ENCODE assay signal across 9 mouse cellular contexts in genomic region chr6:87621281-87621680, GRCm38 (mm10). TPM values are rescaled to one million over a fixed set of nuclear protein-coding genes. Genes with fewer than 3 reads are reported as not detected.
DNase-seq lines count a peak whose midpoint lies in the region; ATAC-seq and TF ChIP-seq lines count a peak whose summit lies in the region.
"Had no signal": no experiment of that assay in that cellular context is flagged by ENCODE, and none has a peak within 500 bp of the region (broad histone marks: within the 10 kb centered on the region; RNA-seq: fewer than 3 reads in every experiment).

No protein-coding gene starts in this region.

- 5% methylated on average over 3 of the region's 3 CpGs for WGBS in lung, postnatal 0 days

- H3K9ac ChIP-seq in lung, postnatal 0 days (replicated peaks; ENCODE audit: low read depth) = no peak overlapping the region
- H3K9ac ChIP-seq: neural tube, embryonic 12.5 days had no signal

- peak overlapping the region; percentile 43; the same call in 1 of the 2 replicates for H3K27ac ChIP-seq in lung, postnatal 0 days (ENCODE audit: low read length)
- H3K27ac ChIP-seq: neural tube, embryonic 12.5 days had no signal

- H3K9me3 ChIP-seq in lung, postnatal 0 days (ENCODE audit: low read length) = no peaks in the 10 kb centered on the region
- H3K9me3 ChIP-seq: neural tube, embryonic 12.5 days had no signal

- peaks cover 13% of the 10 kb centered on the region; the same call in 1 of the 2 replicates for H3K4me1 ChIP-seq in lung, postnatal 0 days (ENCODE audit: insufficient read depth, low read depth, low read length)

- intact Hi-C loops in heart, postnatal 14 days (cut with DNase I) = no loop called here

- peak; percentile 87 for ATAC-seq in lung, postnatal 0 days

- no peaks in the 10 kb centered on the region for H3K27me3 ChIP-seq in lung, postnatal 0 days (replicated peaks; ENCODE audit: insufficient read depth, low read length)
- H3K27me3 ChIP-seq: neural tube, embryonic 12.5 days had no signal

- no peak for TF ChIP-seq CTCF in lung, postnatal 0 days (IDR thresholded peaks at IDR 0.05)

- DNase-seq in retina, postnatal 1 day = peak; percentile 22
- no peak for DNase-seq in retina, embryonic 14.5 days (ENCODE audit: low spot score)
- peak; percentile 38 to 58 for DNase-seq in cerebellum, postnatal 25 days
- DNase-seq in heart, postnatal 14 days = peak; percentile 21 to 47
- peak; percentile 78 for DNase-seq in lung, postnatal 0 days (ENCODE audit: low spot score)
- no peak for DNase-seq in thymus, postnatal 14 days
- no peak for DNase-seq in embryo, embryonic 10.5 days (ENCODE audit: low spot score)
- DNase-seq in thymus, postnatal 10 days (ENCODE audit: low spot score in 2 of 2) = no peak

- H3K4me2 ChIP-seq in lung, postnatal 0 days (replicated peaks; ENCODE audit: low read depth, low read length) = no peak overlapping the region
- H3K4me2 ChIP-seq: neural tube, embryonic 12.5 days had no signal

- H3K4me3 ChIP-seq in lung, postnatal 0 days (ENCODE audit: low read depth, low read length) = no peak overlapping the region
- H3K4me3 ChIP-seq: neural tube, embryonic 12.5 days had no signal

- no peaks in the 10 kb centered on the region for H3K36me3 ChIP-seq in lung, postnatal 0 days (ENCODE audit: insufficient read depth, low read length)
- H3K36me3 ChIP-seq: neural tube, embryonic 12.5 days had no signal

- peak; percentile 43; the same call in 1 of the 2 replicates for TF ChIP-seq EP300 in lung, postnatal 0 days (IDR thresholded peaks at IDR 0.05)

RNA-seq across cellular contexts. Expression of gene Prokr1, which starts 30.7 kb away (rescaled TPM):
- under 1 TPM; 0.50 to 0.63 TPM for total RNA-seq in heart, postnatal 14 days (2021)
- polyA plus RNA-seq in lung, postnatal 0 days (2015; fragmentation: Nextera tagmentation; extraction: Ambion mirVana) = 0.41 and 0.52 TPM in 2 replicates

RNA-seq across cellular contexts. Expression of gene Aplf, which starts 50.7 kb away (rescaled TPM):
- total RNA-seq in heart, postnatal 14 days (2021) = 1 to 10 TPM; 2.4 to 2.6 TPM
- polyA plus RNA-seq in lung, postnatal 0 days (2015; fragmentation: Nextera tagmentation; extraction: Ambion mirVana) = 8.7 and 10.0 TPM in 2 replicates

Comparison
In these comparisons a context has a peak if more than half of its experiments do, and no peak if none do; other contexts are left out.
1. DNase-seq: peak in retina, postnatal 1 day (single experiment), cerebellum, postnatal 25 days (2 of 2), heart, postnatal 14 days (2 of 2) and lung, postnatal 0 days (single experiment); none in retina, embryonic 14.5 days (single experiment), thymus, postnatal 14 days (single experiment), embryo, embryonic 10.5 days (single experiment) and thymus, postnatal 10 days (0 of 2).